Mouse (Mus musculus): ENCODE data around the gene Zfp523. TPM values are rescaled to one million over a fixed set of nuclear protein-coding genes. Genes with fewer than 3 reads are reported as not detected.
A peak's percentile ranks its signal among the peaks of the same experiment; 100 is the strongest.

Zfp523 gene
- polyA plus RNA-seq, 1 experiment from 2014 or later: 37.3 TPM

- no peak overlapping the region for H3K4me2 ChIP-seq (replicated peaks; ENCODE audit: low read depth, low read length)
- H3K36me3 ChIP-seq (ENCODE audit: control insufficient read depth, insufficient read depth, low read length): no peaks in the 10 kb centered on the region; the same call in none of the 2 replicates
- no peak overlapping the region for H3K27ac ChIP-seq (ENCODE audit: low read length)
- no peak overlapping the region for H3K9ac ChIP-seq (replicated peaks; ENCODE audit: low read depth, low read length)
- no peaks in the 10 kb centered on the region for H3K27me3 ChIP-seq (ENCODE audit: control insufficient read depth, insufficient read depth, low read length)
- no peak for ATAC-seq (ENCODE audit: insufficient number of reproducible peaks, insufficient read depth, low FRiP score, low read depth)
- WGBS: 75% methylated on average over 11 of the region's 11 CpGs
- H3K9me3 ChIP-seq (ENCODE audit: control insufficient read depth, low read depth, low read length): no peaks in the 10 kb centered on the region
- H3K4me1 ChIP-seq (ENCODE audit: control insufficient read depth, insufficient read depth, low read length): peaks cover 15% of the 10 kb centered on the region; the same call in 1 of the 2 replicates
- H3K4me3 ChIP-seq (ENCODE audit: low read depth, low read length): no peak overlapping the region
Observed at GRCm38 (mm10) chr17:28246640-28247039, 69.7 kb downstream of the Zfp523 start.

- H3K4me1 ChIP-seq (ENCODE audit: control insufficient read depth, insufficient read depth, low read length): peaks cover 11% of the 10 kb centered on the region; the same call in 1 of the 2 replicates
- H3K27ac ChIP-seq (ENCODE audit: low read length): no peak overlapping the region
- no peak overlapping the region for H3K9ac ChIP-seq (replicated peaks; ENCODE audit: low read depth, low read length)
- no peaks in the 10 kb centered on the region for H3K27me3 ChIP-seq (ENCODE audit: control insufficient read depth, insufficient read depth, low read length)
- H3K9me3 ChIP-seq (ENCODE audit: control insufficient read depth, low read depth, low read length): no peaks in the 10 kb centered on the region
- H3K4me3 ChIP-seq (ENCODE audit: low read depth, low read length): no peak overlapping the region
- no peaks in the 10 kb centered on the region; the same call in 1 of the 2 replicates for H3K36me3 ChIP-seq (ENCODE audit: control insufficient read depth, insufficient read depth, low read length)
- 56% methylated on average over 6 of the region's 6 CpGs for WGBS
- H3K4me2 ChIP-seq (replicated peaks; ENCODE audit: low read depth, low read length): no peak overlapping the region
- ATAC-seq (ENCODE audit: insufficient number of reproducible peaks, insufficient read depth, low FRiP score, low read depth): no peak
Observed at GRCm38 (mm10) chr17:28247613-28248012, 70.7 kb downstream of the Zfp523 start.

GRCm38 (mm10) chr17:28249062-28249461 is 72.1 kb downstream of the Zfp523 start:
- Histone ChIP-seq H3K9ac (replicated peaks; ENCODE audit: low read depth, low read length) (no peak overlapping the region), H3K4me2 (replicated peaks; ENCODE audit: low read depth, low read length) (no peak overlapping the region), H3K27ac (ENCODE audit: low read length) (no peak overlapping the region), H3K27me3 (ENCODE audit: control insufficient read depth, insufficient read depth, low read length) (no peaks in the 10 kb centered on the region), H3K9me3 (ENCODE audit: control insufficient read depth, low read depth, low read length) (no peaks in the 10 kb centered on the region), H3K4me1 (ENCODE audit: control insufficient read depth, insufficient read depth, low read length) (peaks cover 11% of the 10 kb centered on the region; the same call in 1 of the 2 replicates), H3K4me3 (ENCODE audit: low read depth, low read length) (no peak overlapping the region), H3K36me3 (ENCODE audit: control insufficient read depth, insufficient read depth, low read length) (no peaks in the 10 kb centered on the region; the same call in 1 of the 2 replicates)
- ATAC-seq (ENCODE audit: insufficient number of reproducible peaks, insufficient read depth, low FRiP score, low read depth): no peak
- WGBS: 61% methylated on average over 12 of the region's 12 CpGs

- Histone ChIP-seq H3K9ac (replicated peaks; ENCODE audit: low read depth, low read length) (no peak overlapping the region), H3K4me2 (replicated peaks; ENCODE audit: low read depth, low read length) (no peak overlapping the region), H3K27ac (ENCODE audit: low read length) (no peak overlapping the region), H3K4me3 (ENCODE audit: low read depth, low read length) (no peak overlapping the region), H3K36me3 (ENCODE audit: control insufficient read depth, insufficient read depth, low read length) (no peaks in the 10 kb centered on the region; the same call in 1 of the 2 replicates), H3K9me3 (ENCODE audit: control insufficient read depth, low read depth, low read length) (no peaks in the 10 kb centered on the region), H3K4me1 (ENCODE audit: control insufficient read depth, insufficient read depth, low read length) (peaks cover 10% of the 10 kb centered on the region), H3K27me3 (ENCODE audit: control insufficient read depth, insufficient read depth, low read length) (no peaks in the 10 kb centered on the region)
- 80% methylated on average over 12 of the region's 12 CpGs for WGBS
- ATAC-seq (ENCODE audit: insufficient number of reproducible peaks, insufficient read depth, low FRiP score, low read depth): no peak
Observed at GRCm38 (mm10) chr17:28251579-28252280, 74.8 kb downstream of the Zfp523 start.

- WGBS: 85% methylated on average over 5 of the region's 5 CpGs
- Histone ChIP-seq H3K4me2 (replicated peaks; ENCODE audit: low read depth, low read length) (no peak overlapping the region), H3K4me3 (ENCODE audit: low read depth, low read length) (no peak overlapping the region), H3K9me3 (ENCODE audit: control insufficient read depth, low read depth, low read length) (no peaks in the 10 kb centered on the region), H3K27me3 (ENCODE audit: control insufficient read depth, insufficient read depth, low read length) (no peaks in the 10 kb centered on the region), H3K36me3 (ENCODE audit: control insufficient read depth, insufficient read depth, low read length) (no peaks in the 10 kb centered on the region), H3K27ac (ENCODE audit: low read length) (no peak overlapping the region), H3K9ac (replicated peaks; ENCODE audit: low read depth, low read length) (no peak overlapping the region), H3K4me1 (ENCODE audit: control insufficient read depth, insufficient read depth, low read length) (peaks cover 15% of the 10 kb centered on the region)
- ATAC-seq (ENCODE audit: insufficient number of reproducible peaks, insufficient read depth, low FRiP score, low read depth): no peak
Observed at GRCm38 (mm10) chr17:28252281-28252648, 75.3 kb downstream of the Zfp523 start.

GRCm38 (mm10) chr17:28253216-28253615 is 76.3 kb downstream of the Zfp523 start:
- ATAC-seq (ENCODE audit: insufficient number of reproducible peaks, insufficient read depth, low FRiP score, low read depth): peak; percentile 51; the same call in 1 of the 2 replicates

GRCm38 (mm10) chr17:28254804-28255203 is 77.9 kb downstream of the Zfp523 start:
- Histone ChIP-seq H3K4me1 (ENCODE audit: control insufficient read depth, insufficient read depth, low read length) (peaks cover 20% of the 10 kb centered on the region), H3K36me3 (ENCODE audit: control insufficient read depth, insufficient read depth, low read length) (no peaks in the 10 kb centered on the region), H3K27ac (ENCODE audit: low read length) (no peak overlapping the region), H3K4me2 (replicated peaks; ENCODE audit: low read depth, low read length) (no peak overlapping the region), H3K27me3 (ENCODE audit: control insufficient read depth, insufficient read depth, low read length) (no peaks in the 10 kb centered on the region), H3K4me3 (ENCODE audit: low read depth, low read length) (no peak overlapping the region), H3K9me3 (ENCODE audit: control insufficient read depth, low read depth, low read length) (peaks cover 6% of the 10 kb centered on the region; the same call in 1 of the 2 replicates), H3K9ac (replicated peaks; ENCODE audit: low read depth, low read length) (no peak overlapping the region)
- ATAC-seq (ENCODE audit: insufficient number of reproducible peaks, insufficient read depth, low FRiP score, low read depth): no peak
- 64% methylated on average over 4 of the region's 4 CpGs for WGBS

More at GRCm38 (mm10) chr17:28253216-28253615, 76.3 kb downstream of the Zfp523 start:
- H3K4me2 ChIP-seq (replicated peaks; ENCODE audit: low read depth, low read length): no peak overlapping the region
- 57% methylated on average over 7 of the region's 7 CpGs for WGBS
- H3K9me3 ChIP-seq (ENCODE audit: control insufficient read depth, low read depth, low read length): no peaks in the 10 kb centered on the region
- peaks cover 20% of the 10 kb centered on the region for H3K4me1 ChIP-seq (ENCODE audit: control insufficient read depth, insufficient read depth, low read length)
- H3K27me3 ChIP-seq (ENCODE audit: control insufficient read depth, insufficient read depth, low read length): no peaks in the 10 kb centered on the region
- H3K27ac ChIP-seq (ENCODE audit: low read length): no peak overlapping the region
- no peak overlapping the region for H3K4me3 ChIP-seq (ENCODE audit: low read depth, low read length)
- H3K9ac ChIP-seq (replicated peaks; ENCODE audit: low read depth, low read length): no peak overlapping the region
- H3K36me3 ChIP-seq (ENCODE audit: control insufficient read depth, insufficient read depth, low read length): no peaks in the 10 kb centered on the region

All from stomach, embryonic 14.5 days (tissue).